Mouse (Mus musculus) limb, embryonic 10.5 days (tissue): Measurements from ENCODE around the gene Sdhc. TPM values are rescaled to one million over a fixed set of nuclear protein-coding genes. Genes with fewer than 3 reads are reported as not detected.

Source experiments
- DNase-seq: peaks from one replicate; pipeline ENCODE4 v3.0.0-alpha.2; 2017; ENCODE audit warnings: low spot score
- H3K27ac ChIP-seq: fragments of 300-500 bp; sonication (generic); 2 replicates; pipeline ENCODE4 v1.5.1; 2016; ENCODE audit warnings: mild to moderate bottlenecking
- H3K27me3 ChIP-seq: fragments of 300-500 bp; sonication (generic); 2 replicates; pipeline ENCODE4 v1.6.1; 2016; ENCODE audit warnings: low read depth, mild to moderate bottlenecking; ENCODE audit not compliant: poor library complexity, severe bottlenecking
- H3K36me3 ChIP-seq: fragments of 300-500 bp; sonication (generic); 2 replicates; pipeline ENCODE4 v1.6.1; 2016; ENCODE audit warnings: mild to moderate bottlenecking, moderate library complexity
- H3K4me1 ChIP-seq: fragments of 300-500 bp; sonication (generic); 2 replicates; pipeline ENCODE4 v1.6.1; 2016
- H3K4me3 ChIP-seq: fragments of 300-500 bp; sonication (generic); 2 replicates; pipeline ENCODE4 v1.5.1; 2016; ENCODE audit warnings: mild to moderate bottlenecking, moderate library complexity
- H3K9me3 ChIP-seq: fragments of 300-500 bp; sonication (generic); replicated peaks from 2 replicates; pipeline ENCODE4 v1.6.1; 2016; ENCODE audit warnings: mild to moderate bottlenecking
- WGBS: fragments of 180-500 bp; shearing (Covaris S2); methylation state at CpG from one replicate; pipeline ENCODE4 v1.1.7; 2016; 5-methylcytosine and 5-hydroxymethylcytosine counted together
- polyA plus RNA-seq: library from polyadenylated mRNA; unstranded; fragments of >200 nt; fragmentation: Nextera tagmentation; extraction: Ambion mirVana; gene quantifications from 2 replicates; pipeline ENCODE4 v1.2.1, GENCODE M21; 2016

Gene Sdhc
- 250 and 257 TPM in 2 replicates for polyA plus RNA-seq

DNA sequence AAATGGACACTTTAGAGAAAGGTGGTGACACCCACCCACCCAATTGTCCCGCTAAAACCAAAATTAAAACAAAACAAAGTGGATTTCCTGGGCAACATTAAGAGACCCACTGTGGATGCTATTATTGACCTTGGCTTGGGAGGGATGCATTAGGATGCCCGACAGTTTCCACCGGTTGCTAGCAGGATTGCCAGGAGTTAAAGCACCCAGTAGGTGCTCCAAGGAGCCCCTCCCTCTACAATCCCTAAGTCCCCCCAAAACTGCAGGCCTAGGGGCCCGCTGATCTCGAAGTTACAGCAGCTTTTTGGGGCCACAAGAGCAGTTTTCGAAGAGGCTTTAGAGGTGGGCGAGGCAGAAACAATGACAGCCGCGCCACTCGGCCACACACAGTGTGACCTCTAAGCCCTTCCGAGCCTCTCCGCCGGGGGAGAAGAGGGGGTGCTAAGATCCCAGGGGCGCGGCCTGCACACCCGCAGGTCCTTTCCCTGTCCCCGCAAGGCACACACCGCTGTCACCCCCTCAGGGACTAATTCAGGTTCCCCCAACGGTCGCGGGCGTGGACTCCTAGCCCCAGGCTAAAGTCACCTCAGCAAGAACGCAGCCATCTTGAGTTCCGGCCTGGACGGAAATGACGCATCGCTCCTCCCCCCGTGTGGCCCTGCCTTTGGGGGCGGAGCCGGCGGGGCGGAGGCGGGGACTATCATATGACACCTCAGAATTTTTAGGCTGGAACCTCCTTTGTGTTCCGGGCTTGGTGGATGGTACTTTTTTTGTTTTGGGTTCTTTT is at the start of gene Sdhc, which contains the start of gene Mpz:
Gene Sdhc (minus strand): TSS at position 630 of the 787 bp plus-strand sequence.
Gene Mpz (plus strand): TSS at position 738 of the 787 bp plus-strand sequence.
- Histone ChIP-seq H3K36me3 (peaks cover 9% of the 10 kb centered on the region; the same call in 1 of the 2 replicates), H3K9me3 (no peaks in the 10 kb centered on the region), H3K27me3 (peaks cover 6% of the 10 kb centered on the region), H3K4me1 (peaks cover 18% of the 10 kb centered on the region), H3K27ac (peak within 1 kb of the TSS; percentile 89), H3K4me3 (peak within 1 kb of the TSS; percentile 86)
- 1% methylated on average over 34 of the region's 34 CpGs for WGBS
- peak; percentile 97 for DNase-seq

DNA sequence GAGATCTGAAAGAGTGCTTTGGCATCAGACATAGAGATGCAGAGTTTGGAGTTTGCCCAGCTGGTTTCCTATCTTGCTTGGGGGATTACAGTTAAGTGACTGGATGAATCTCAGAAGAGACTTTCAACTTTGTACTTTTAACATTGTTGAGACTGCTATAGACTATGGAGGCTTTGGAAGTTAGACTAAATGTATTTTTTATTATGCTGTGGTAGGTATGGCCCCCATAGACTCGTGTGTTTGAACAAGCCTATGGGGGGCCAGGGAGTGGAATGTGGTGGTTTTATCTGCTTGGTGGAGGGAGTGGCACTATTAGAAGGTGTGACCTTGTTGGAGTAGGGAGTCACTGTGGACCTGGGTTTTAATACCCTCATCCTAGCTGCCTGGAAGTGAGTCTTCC is 49.1 kb upstream of the Sdhc start:
- Histone ChIP-seq H3K4me3 (no peak overlapping the region), H3K27ac (no peak overlapping the region), H3K9me3 (no peaks in the 10 kb centered on the region), H3K27me3 (peaks cover 47% of the 10 kb centered on the region), H3K36me3 (no peaks in the 10 kb centered on the region), H3K4me1 (peaks cover 19% of the 10 kb centered on the region)
- 36% methylated on average over 1 of the region's 1 CpGs for WGBS
- DNase-seq = no peak

DNA sequence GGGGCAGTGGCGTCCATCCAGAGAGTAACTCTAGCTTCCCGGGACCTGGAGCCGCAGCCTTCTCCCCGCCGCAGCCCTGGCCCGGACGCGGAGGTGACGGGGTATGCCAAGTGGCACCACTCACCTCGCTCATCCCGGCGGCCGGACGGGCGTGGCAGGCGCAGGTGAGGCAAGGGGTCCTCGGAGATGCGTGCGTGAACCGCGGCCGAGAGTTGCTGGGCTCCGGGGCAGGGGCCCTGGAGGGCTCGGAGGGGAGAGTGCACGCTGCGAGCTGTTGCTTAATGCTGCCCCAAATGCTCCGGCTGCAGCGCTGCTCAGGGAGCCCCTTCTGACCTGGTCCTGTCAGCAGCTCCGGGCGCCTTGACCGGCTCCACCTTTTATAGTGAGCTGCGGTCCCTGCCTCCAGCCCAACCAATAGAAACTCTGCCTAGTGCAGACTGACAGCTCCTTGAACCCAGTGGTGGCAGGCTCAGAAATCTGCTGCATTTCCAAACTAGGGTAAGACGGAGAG is 45.5 kb upstream of the Sdhc start, which contains the start of gene Pcp4l1:
Gene Pcp4l1 (minus strand): TSS at position 382 of the 511 bp plus-strand sequence.
- Histone ChIP-seq H3K27ac (peak within 1 kb of the TSS; percentile 28; the same call in 1 of the 2 replicates), H3K36me3 (no peaks in the 10 kb centered on the region), H3K27me3 (peaks cover 83% of the 10 kb centered on the region), H3K4me1 (peaks cover 35% of the 10 kb centered on the region), H3K9me3 (no peaks in the 10 kb centered on the region), H3K4me3 (peak within 1 kb of the TSS; percentile 65)
- DNase-seq = peak; percentile 72
- WGBS = under 1% methylated on average over 33 of the region's 33 CpGs

DNA sequence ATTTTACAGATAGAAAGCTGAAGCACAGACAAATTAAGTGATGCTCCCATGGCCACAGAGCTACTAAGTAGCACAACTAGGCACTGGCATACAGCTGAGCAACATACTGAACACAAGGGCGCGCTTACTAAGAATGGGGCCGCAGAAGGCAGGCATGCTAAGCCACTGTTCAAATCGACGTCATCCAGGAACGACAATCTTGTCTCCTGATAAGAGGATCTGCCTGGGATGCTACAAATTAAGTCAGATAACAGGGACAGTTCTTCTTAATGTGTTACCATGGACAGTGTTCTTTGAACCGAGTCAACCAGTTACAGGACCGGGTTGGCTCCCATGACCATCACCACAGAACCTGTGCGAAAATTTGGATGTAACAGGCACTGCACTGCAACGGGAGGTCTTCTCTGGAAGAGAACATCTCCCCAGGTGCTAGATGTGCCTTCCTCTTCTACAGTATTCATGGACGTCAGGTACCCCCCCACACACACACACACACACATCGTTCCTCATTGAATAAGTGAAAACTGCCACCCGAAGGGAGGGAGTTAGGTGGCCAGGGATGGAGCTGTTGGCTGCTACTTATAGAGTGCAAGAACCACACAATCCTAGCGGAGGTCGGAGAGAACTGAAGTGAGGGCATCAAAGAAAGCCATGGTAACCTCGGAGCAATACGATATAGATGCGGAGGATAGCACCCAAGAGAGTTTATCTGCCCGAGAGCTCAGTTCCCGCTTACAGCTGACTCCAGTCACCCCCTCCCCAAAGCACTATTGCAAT is 44.8 kb upstream of the Sdhc start:
- Histone ChIP-seq H3K36me3 (no peaks in the 10 kb centered on the region), H3K9me3 (no peaks in the 10 kb centered on the region)
- DNase-seq = peak; percentile 38

GRCm38 (mm10) chr1:171193911-171194830 is 43.8 kb upstream of the Sdhc start:
- no peaks in the 10 kb centered on the region for H3K9me3 ChIP-seq
- 27% methylated on average over 11 of the region's 11 CpGs for WGBS
- H3K36me3 ChIP-seq = no peaks in the 10 kb centered on the region
- H3K27me3 ChIP-seq = peaks cover 97% of the 10 kb centered on the region
- DNase-seq = peak; percentile 42
- H3K27ac ChIP-seq = no peak overlapping the region
- peaks cover 43% of the 10 kb centered on the region for H3K4me1 ChIP-seq
- H3K4me3 ChIP-seq = no peak overlapping the region

More for the DNA sequence above, 44.8 kb upstream of the Sdhc start:
- Histone ChIP-seq H3K4me3 (peak overlapping the region; percentile 65), H3K27me3 (peaks cover 90% of the 10 kb centered on the region), H3K27ac (no peak overlapping the region; the same call in 1 of the 2 replicates), H3K4me1 (peaks cover 35% of the 10 kb centered on the region)
- 4% methylated on average over 20 of the region's 20 CpGs for WGBS

DNA sequence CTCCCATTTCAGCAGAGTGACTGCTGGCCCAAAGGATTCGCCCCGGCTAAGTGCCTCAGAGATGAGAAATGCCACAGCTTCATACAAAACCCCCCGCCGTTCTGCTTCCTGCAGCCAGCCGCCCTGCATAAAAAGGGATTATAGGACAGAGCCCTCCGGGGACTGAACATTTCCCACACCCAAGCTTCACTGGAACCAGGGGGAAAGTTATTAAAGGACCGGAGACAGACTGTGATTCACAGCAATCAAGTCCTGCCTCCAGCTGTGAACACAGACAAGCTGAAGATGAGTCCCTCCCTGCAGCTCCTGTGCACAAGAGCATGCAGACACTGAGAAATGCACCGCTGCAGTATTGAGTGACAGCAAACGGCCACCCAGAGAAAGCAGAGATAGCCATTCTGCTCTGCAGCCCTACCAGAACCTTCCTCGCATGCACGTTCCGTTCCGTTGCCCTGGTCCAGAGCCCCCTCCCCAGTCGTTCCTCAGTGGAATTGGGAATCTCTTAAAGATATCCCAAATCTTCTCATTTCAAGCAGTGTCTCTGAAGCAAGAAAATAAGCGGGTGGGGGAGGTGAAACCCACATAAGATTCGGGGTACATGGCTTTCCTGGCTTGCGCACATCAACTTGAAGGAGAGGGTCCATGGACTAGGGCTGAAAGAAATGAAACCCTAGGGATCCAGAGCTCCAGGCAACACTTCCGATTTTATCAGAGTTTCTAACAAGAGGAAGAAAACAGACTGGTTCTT is 42.9 kb upstream of the Sdhc start:
- H3K4me3 ChIP-seq = peak overlapping the region; percentile 12
- H3K9me3 ChIP-seq = no peaks in the 10 kb centered on the region
- peaks cover 48% of the 10 kb centered on the region for H3K4me1 ChIP-seq
- H3K27me3 ChIP-seq = peaks cover 92% of the 10 kb centered on the region
- H3K36me3 ChIP-seq = no peaks in the 10 kb centered on the region
- H3K27ac ChIP-seq = no peak overlapping the region
- WGBS = 4% methylated on average over 18 of the region's 18 CpGs
- DNase-seq = peak; percentile 39

DNA sequence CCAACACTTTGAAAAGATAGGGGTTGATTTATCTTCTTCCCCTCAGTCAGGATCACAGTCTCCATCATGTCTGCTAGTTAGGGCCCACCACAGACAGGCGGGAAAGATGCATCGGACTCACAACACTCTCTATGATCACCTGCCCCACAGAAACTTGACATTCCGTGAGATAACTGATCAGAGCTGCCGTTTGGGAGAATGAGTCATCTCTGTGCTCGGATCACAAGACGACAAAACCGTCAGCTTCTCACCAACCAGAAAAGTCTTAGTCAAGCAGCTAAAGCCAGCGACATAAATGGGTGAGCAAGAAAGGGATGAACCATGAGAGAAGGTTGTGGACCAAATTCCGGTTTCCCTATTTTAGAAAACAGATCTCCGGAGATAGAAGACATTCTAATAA is 41.9 kb upstream of the Sdhc start:
- Histone ChIP-seq H3K4me3 (no peak overlapping the region), H3K9me3 (no peaks in the 10 kb centered on the region), H3K27ac (no peak overlapping the region), H3K4me1 (peaks cover 48% of the 10 kb centered on the region), H3K27me3 (peaks cover 85% of the 10 kb centered on the region), H3K36me3 (no peaks in the 10 kb centered on the region)
- WGBS = 49% methylated on average over 10 of the region's 10 CpGs
- DNase-seq = no peak

DNA sequence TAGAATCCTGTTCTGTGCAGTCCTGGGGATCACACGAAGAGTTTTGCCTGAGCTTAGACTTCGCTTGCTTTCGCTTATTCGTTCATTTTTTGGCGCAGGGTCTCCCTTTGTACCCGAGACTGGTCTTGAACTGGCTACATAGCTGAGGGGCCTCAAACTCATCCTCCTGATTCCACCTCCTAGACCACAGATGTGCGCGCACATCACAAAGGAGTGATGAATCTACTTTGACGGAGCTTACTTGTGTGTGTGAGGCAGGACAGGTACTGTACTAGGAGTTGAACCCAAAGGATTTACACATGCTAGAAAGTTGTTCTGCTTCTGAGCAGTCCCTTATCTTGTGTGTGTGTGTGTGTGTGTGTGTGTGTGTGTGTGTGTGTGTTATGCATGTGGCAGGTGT is 40.4 kb upstream of the Sdhc start:
- Histone ChIP-seq H3K27me3 (peaks cover 77% of the 10 kb centered on the region), H3K9me3 (no peaks in the 10 kb centered on the region), H3K27ac (no peak overlapping the region), H3K4me1 (peaks cover 50% of the 10 kb centered on the region), H3K4me3 (no peak overlapping the region), H3K36me3 (no peaks in the 10 kb centered on the region)
- no peak for DNase-seq
- WGBS = 94% methylated on average over 9 of the region's 9 CpGs

DNA sequence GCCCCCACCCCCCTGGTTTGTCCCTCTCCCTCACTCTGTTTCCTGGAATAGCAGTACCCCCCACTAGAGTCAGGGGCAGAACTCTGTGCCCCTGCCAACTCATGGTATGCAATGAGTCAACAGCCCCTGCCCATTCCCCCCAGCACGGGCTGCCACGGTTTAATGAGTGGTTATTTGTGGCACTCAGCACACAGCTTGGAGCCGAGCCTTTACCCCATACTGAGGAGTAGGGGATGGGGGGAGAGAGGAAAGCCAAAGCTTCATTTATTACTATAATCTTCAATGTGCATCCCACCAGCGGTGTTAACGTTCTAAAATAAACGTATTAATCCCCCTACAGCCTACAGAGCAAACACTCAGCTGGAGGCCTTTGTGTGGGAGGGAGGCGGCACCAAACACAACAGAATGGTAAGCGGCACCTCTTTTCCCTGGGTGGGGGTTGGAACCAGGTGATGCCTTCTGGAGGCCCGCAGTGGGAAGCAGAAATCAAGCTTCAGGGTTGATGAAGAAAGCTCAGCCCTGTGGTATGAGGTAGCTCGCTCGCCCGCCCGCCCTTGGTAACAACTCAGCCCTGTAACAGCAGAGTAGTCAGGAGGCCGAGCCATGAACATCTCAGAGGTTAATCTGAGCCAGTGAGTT is 39.2 kb upstream of the Sdhc start:
- 38% methylated on average over 14 of the region's 14 CpGs for WGBS
- H3K4me1 ChIP-seq = peaks cover 46% of the 10 kb centered on the region
- H3K27me3 ChIP-seq = peaks cover 71% of the 10 kb centered on the region
- H3K27ac ChIP-seq = peak overlapping the region; percentile 53; the same call in 1 of the 2 replicates
- no peak overlapping the region for H3K4me3 ChIP-seq
- no peaks in the 10 kb centered on the region for H3K9me3 ChIP-seq
- H3K36me3 ChIP-seq = no peaks in the 10 kb centered on the region
- DNase-seq = no peak

DNA sequence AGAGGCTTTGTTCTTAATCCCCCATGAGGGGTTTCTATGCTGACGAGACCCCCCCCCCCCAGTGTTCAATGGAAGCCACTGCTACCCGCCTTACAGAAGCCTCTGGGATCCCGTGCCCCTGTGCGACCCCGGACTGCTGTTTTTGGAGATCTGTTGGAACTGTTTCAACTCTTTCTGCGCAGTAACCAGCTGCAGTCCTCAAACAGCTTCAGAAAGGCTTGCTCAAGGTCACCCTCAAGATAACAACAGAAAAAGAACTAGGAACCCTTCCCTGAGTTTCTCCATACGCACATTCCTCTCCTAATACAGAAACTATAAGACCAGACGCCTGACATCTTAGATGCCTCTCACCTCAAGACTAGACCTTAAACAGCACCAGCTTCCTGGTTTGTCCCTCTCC is 38.6 kb upstream of the Sdhc start:
- H3K9me3 ChIP-seq = no peaks in the 10 kb centered on the region
- H3K27ac ChIP-seq = peak overlapping the region; percentile 53; the same call in 1 of the 2 replicates
- H3K4me3 ChIP-seq = no peak overlapping the region
- WGBS = 43% methylated on average over 8 of the region's 8 CpGs
- H3K36me3 ChIP-seq = no peaks in the 10 kb centered on the region
- peaks cover 40% of the 10 kb centered on the region for H3K4me1 ChIP-seq
- H3K27me3 ChIP-seq = peaks cover 65% of the 10 kb centered on the region
- DNase-seq = no peak
